15 mouse cellular contexts compared by ENCODE assay signal in the genomic region with DNA sequence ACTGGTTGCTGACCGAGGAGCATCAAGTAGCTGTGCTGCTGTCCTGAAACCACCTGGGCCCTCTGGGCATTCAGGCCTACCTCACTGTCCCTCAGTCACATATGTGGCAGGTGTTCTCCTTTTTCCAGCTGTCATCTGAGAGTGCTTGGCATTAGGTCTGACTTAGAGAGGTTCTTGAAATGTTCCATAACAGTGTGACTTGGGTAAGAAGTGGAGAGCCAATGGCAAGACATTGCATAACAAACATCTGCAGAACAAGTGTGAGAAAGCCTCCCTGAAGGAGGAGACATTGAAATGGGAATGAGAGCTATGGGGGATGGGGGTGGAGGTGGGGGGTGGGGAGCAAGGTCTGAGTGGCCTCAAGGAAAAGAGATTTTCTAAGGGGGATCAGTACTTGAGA.
"Had no signal": no experiment of that assay in that cellular context is flagged by ENCODE, and none has a peak within 500 bp of the region (broad histone marks: within the 10 kb centered on the region; RNA-seq: fewer than 3 reads in every experiment).

No protein-coding gene starts in this region.

- H3K27me3 ChIP-seq: limb, embryonic 13.5 days; liver, embryonic 12.5 days; liver, embryonic 15.5 days had no signal

- H3K4me2 ChIP-seq: limb, embryonic 13.5 days; liver, embryonic 12.5 days; liver, embryonic 15.5 days; midbrain, embryonic 11.5 days had no signal

- DNase-seq: kidney, adult 2 months; kidney, postnatal 25 days; layer of hippocampus, adult 9-11 months; liver; midbrain, embryonic 14.5 days; thymus, adult 2 months; thymus, postnatal 14 days; thymus, postnatal 4 days had no signal

- H3K27ac ChIP-seq: kidney, postnatal 0 days; layer of hippocampus, adult 2 months; limb, embryonic 10.5 days; limb, embryonic 13.5 days; liver, embryonic 12.5 days; liver, embryonic 15.5 days had no signal

- H3K9ac ChIP-seq: limb, embryonic 13.5 days; liver, embryonic 15.5 days had no signal

- ATAC-seq: liver, embryonic 12.5 days had no signal

- H3K9me3 ChIP-seq: limb, embryonic 10.5 days; limb, embryonic 13.5 days; liver, embryonic 12.5 days; liver, embryonic 15.5 days had no signal

- H3K4me3 ChIP-seq: layer of hippocampus, adult 2 months; limb, embryonic 10.5 days; limb, embryonic 13.5 days; liver, embryonic 12.5 days; liver, embryonic 15.5 days had no signal
